Mouse (Mus musculus) mature B cell (primary cell): Measurements from ENCODE around the gene Slc16a10.

Source experiments
- in situ Hi-C: fragments of 300-500 bp; cut with MboI; formaldehyde crosslinking; loops from 2 replicates; pipeline ENCODE4 v1.14.3; 2019

Slc16a10 gene

GRCm38 (mm10) chr10:40149584-40150145 lies 7.6 kb upstream of the Slc16a10 start:
- in situ Hi-C loops: no loop called here

GRCm38 (mm10) chr10:40147325-40148059 lies 5.4 kb upstream of the Slc16a10 start:
- in situ Hi-C loops: no loop called here

GRCm38 (mm10) chr10:40146451-40146850 lies 4.4 kb upstream of the Slc16a10 start:
- in situ Hi-C loops: no loop called here

- in situ Hi-C loops: no loop called here
These were observed 2.8 kb upstream of the Slc16a10 start for GRCm38 (mm10) chr10:40144815-40145214.

- in situ Hi-C loops: no loop called here
These were observed 824 bp downstream of the Slc16a10 start for GRCm38 (mm10) chr10:40141016-40141851.

GRCm38 (mm10) chr10:40139646-40140045 lies 2.4 kb downstream of the Slc16a10 start:
- in situ Hi-C loops: no loop called here

GRCm38 (mm10) chr10:40135807-40136778 lies 6.0 kb downstream of the Slc16a10 start:
- in situ Hi-C loops: no loop called here

GRCm38 (mm10) chr10:40134906-40135305 lies 7.2 kb downstream of the Slc16a10 start:
- in situ Hi-C loops: no loop called here

- in situ Hi-C loops: no loop called here
These were observed 8.4 kb downstream of the Slc16a10 start for GRCm38 (mm10) chr10:40133636-40134035.

GRCm38 (mm10) chr10:40131690-40132418 lies 10.2 kb downstream of the Slc16a10 start:
- in situ Hi-C loops: no loop called here

GRCm38 (mm10) chr10:40130126-40130525 lies 11.9 kb downstream of the Slc16a10 start:
- in situ Hi-C loops: no loop called here

GRCm38 (mm10) chr10:40129134-40129533 lies 12.9 kb downstream of the Slc16a10 start:
- in situ Hi-C loops: no loop called here

- in situ Hi-C loops: no loop called here
These were observed 13.6 kb downstream of the Slc16a10 start for GRCm38 (mm10) chr10:40128497-40128896.

- in situ Hi-C loops: no loop called here
These were observed 16.9 kb downstream of the Slc16a10 start for GRCm38 (mm10) chr10:40125200-40125599.

- in situ Hi-C loops: no loop called here
These were observed 17.5 kb downstream of the Slc16a10 start for GRCm38 (mm10) chr10:40124570-40124969.

- in situ Hi-C loops: no loop called here
These were observed 18.0 kb downstream of the Slc16a10 start for GRCm38 (mm10) chr10:40124096-40124495.

GRCm38 (mm10) chr10:40119466-40119865 lies 22.6 kb downstream of the Slc16a10 start:
- in situ Hi-C loops: no loop called here

- in situ Hi-C loops: no loop called here
These were observed 23.2 kb downstream of the Slc16a10 start for GRCm38 (mm10) chr10:40118743-40119387.

GRCm38 (mm10) chr10:40113517-40114085 lies 28.5 kb downstream of the Slc16a10 start:
- in situ Hi-C loops: no loop called here

GRCm38 (mm10) chr10:40112256-40112655 lies 29.8 kb downstream of the Slc16a10 start:
- in situ Hi-C loops: no loop called here
